Mouse (Mus musculus): Measurements from ENCODE around the gene Btnl2. TPM values are rescaled to one million over a fixed set of nuclear protein-coding genes. Genes with fewer than 3 reads are reported as not detected.

The Btnl2 gene
- polyA plus RNA-seq, 1 experiment from 2014 or later, result not detected

GRCm38 (mm10) chr17:34316697-34317096 is 37.9 kb upstream of the Btnl2 start:
- WGBS, result 81% methylated on average over 2 of the region's 2 CpGs
- H3K27me3 ChIP-seq (replicated peaks), result no peaks in the 10 kb centered on the region
- H3K4me2 ChIP-seq (replicated peaks), result no peak overlapping the region
- no peaks in the 10 kb centered on the region for H3K4me1 ChIP-seq
- H3K36me3 ChIP-seq, result no peaks in the 10 kb centered on the region
- no peak overlapping the region for H3K4me3 ChIP-seq
- H3K27ac ChIP-seq, result no peak overlapping the region
- no peak overlapping the region for H3K9ac ChIP-seq
- ATAC-seq (ENCODE audit: low FRiP score, low read depth), result no peak
- H3K9me3 ChIP-seq, result no peaks in the 10 kb centered on the region

GRCm38 (mm10) chr17:34317275-34317674 is 37.3 kb upstream of the Btnl2 start:
- no peaks in the 10 kb centered on the region for H3K27me3 ChIP-seq (replicated peaks)
- H3K4me3 ChIP-seq, result no peak overlapping the region
- no peaks in the 10 kb centered on the region for H3K36me3 ChIP-seq
- H3K27ac ChIP-seq, result no peak overlapping the region
- 61% methylated on average over 2 of the region's 2 CpGs for WGBS
- H3K4me1 ChIP-seq, result no peaks in the 10 kb centered on the region
- H3K4me2 ChIP-seq (replicated peaks), result no peak overlapping the region
- ATAC-seq (ENCODE audit: low FRiP score, low read depth), result no peak
- H3K9me3 ChIP-seq, result no peaks in the 10 kb centered on the region
- no peak overlapping the region for H3K9ac ChIP-seq

DNA sequence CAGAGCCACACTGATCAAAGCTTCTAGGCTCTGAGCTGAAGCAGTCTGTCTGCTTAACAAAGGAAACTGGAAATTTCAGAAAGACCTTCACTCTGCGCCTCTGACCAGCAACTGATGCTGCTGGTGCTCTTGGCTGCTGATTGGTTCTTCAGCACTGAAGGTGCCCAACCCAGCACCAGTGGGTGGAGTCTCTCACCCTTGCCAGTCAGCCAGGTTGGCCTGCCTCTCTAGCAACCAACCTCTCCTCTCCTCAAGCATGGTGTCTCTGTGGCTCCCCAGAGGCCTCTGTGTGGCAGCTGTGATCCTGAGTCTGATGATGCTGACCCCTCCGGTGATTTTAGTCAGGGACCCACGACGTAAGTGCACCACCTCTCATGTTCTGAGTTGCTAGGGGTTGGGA is 29.2 kb upstream of the Btnl2 start, which contains the start of gene H2-Eb2:
H2-Eb2 (plus strand) TSS at position 230 of the 400 bp plus-strand sequence.
- no peak within 1 kb of the TSS for H3K4me3 ChIP-seq
- ATAC-seq (ENCODE audit: low FRiP score, low read depth), result no peak
- H3K4me1 ChIP-seq, result no peaks in the 10 kb centered on the region; the same call in 1 of the 2 replicates
- WGBS, result 53% methylated on average over 4 of the region's 4 CpGs
- H3K27me3 ChIP-seq (replicated peaks), result no peaks in the 10 kb centered on the region
- no peak within 1 kb of the TSS for H3K27ac ChIP-seq
- no peak within 1 kb of the TSS for H3K9ac ChIP-seq
- no peaks in the 10 kb centered on the region for H3K36me3 ChIP-seq
- no peaks in the 10 kb centered on the region for H3K9me3 ChIP-seq
- H3K4me2 ChIP-seq (replicated peaks), result no peak within 1 kb of the TSS

GRCm38 (mm10) chr17:34326373-34326772 is 28.2 kb upstream of the Btnl2 start:
- no peaks in the 10 kb centered on the region for H3K9me3 ChIP-seq
- no peaks in the 10 kb centered on the region for H3K27me3 ChIP-seq (replicated peaks)
- H3K36me3 ChIP-seq, result no peaks in the 10 kb centered on the region
- no peak overlapping the region for H3K4me3 ChIP-seq
- WGBS, result 78% methylated on average over 3 of the region's 3 CpGs
- H3K9ac ChIP-seq, result no peak overlapping the region
- no peak overlapping the region for H3K4me2 ChIP-seq (replicated peaks)
- no peak for ATAC-seq (ENCODE audit: low FRiP score, low read depth)
- no peak overlapping the region for H3K27ac ChIP-seq
- no peaks in the 10 kb centered on the region; the same call in 1 of the 2 replicates for H3K4me1 ChIP-seq

GRCm38 (mm10) chr17:34329807-34330206 is 24.8 kb upstream of the Btnl2 start:
- no peak overlapping the region for H3K9ac ChIP-seq
- no peak overlapping the region for H3K4me3 ChIP-seq
- no peaks in the 10 kb centered on the region; the same call in 1 of the 2 replicates for H3K4me1 ChIP-seq
- H3K27ac ChIP-seq, result no peak overlapping the region
- WGBS, result 55% methylated on average over 2 of the region's 2 CpGs
- H3K27me3 ChIP-seq (replicated peaks), result no peaks in the 10 kb centered on the region
- no peaks in the 10 kb centered on the region for H3K36me3 ChIP-seq
- no peaks in the 10 kb centered on the region for H3K9me3 ChIP-seq
- no peak for ATAC-seq (ENCODE audit: low FRiP score, low read depth)
- no peak overlapping the region for H3K4me2 ChIP-seq (replicated peaks)

GRCm38 (mm10) chr17:34331200-34331599 is 23.4 kb upstream of the Btnl2 start:
- Histone ChIP-seq H3K27ac (no peak overlapping the region), H3K4me3 (no peak overlapping the region), H3K27me3 (replicated peaks) (no peaks in the 10 kb centered on the region), H3K4me1 (no peaks in the 10 kb centered on the region; the same call in 1 of the 2 replicates), H3K36me3 (no peaks in the 10 kb centered on the region), H3K9ac (no peak overlapping the region), H3K9me3 (no peaks in the 10 kb centered on the region), H3K4me2 (replicated peaks) (no peak overlapping the region)
- no peak for ATAC-seq (ENCODE audit: low FRiP score, low read depth)
- 93% methylated on average over 1 of the region's 1 CpGs for WGBS

- Histone ChIP-seq H3K4me2 (replicated peaks) (no peak overlapping the region), H3K36me3 (no peaks in the 10 kb centered on the region), H3K27ac (no peak overlapping the region), H3K9ac (no peak overlapping the region), H3K27me3 (replicated peaks) (no peaks in the 10 kb centered on the region), H3K9me3 (no peaks in the 10 kb centered on the region), H3K4me3 (no peak overlapping the region), H3K4me1 (no peaks in the 10 kb centered on the region)
- 42% methylated on average over 3 of the region's 3 CpGs for WGBS
- ATAC-seq (ENCODE audit: low FRiP score, low read depth), result no peak
Observed at GRCm38 (mm10) chr17:34340619-34341402, 13.8 kb upstream of the Btnl2 start.

- no peak for ATAC-seq (ENCODE audit: low FRiP score, low read depth)
- H3K4me2 ChIP-seq (replicated peaks), result no peak overlapping the region
- no peaks in the 10 kb centered on the region for H3K4me1 ChIP-seq
- H3K4me3 ChIP-seq, result no peak overlapping the region
- H3K27me3 ChIP-seq (replicated peaks), result no peaks in the 10 kb centered on the region
- no peak overlapping the region for H3K27ac ChIP-seq
- H3K9ac ChIP-seq, result no peak overlapping the region
- 89% methylated on average over 4 of the region's 4 CpGs for WGBS
- no peaks in the 10 kb centered on the region for H3K9me3 ChIP-seq
- no peaks in the 10 kb centered on the region for H3K36me3 ChIP-seq
Observed at GRCm38 (mm10) chr17:34344882-34345281, 9.7 kb upstream of the Btnl2 start.

DNA sequence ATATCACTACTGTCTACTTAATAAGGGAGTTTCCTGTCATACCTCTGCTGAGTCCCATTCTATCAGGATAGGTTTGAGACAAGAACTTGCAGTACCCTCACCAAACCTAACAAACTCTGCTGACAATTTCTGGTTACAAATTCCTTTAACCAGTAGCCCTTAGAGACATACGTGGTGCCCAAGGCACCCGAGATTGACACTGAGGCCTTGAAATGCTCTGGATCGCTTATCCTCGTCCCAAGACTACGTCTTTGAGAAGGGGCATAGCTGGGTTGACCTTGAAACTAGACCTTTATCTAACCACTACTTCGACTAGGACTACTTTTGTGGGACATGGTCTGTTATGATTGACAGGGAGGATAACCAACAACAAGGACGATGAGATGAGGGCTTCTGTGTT is 9.1 kb upstream of the Btnl2 start:
- 88% methylated on average over 7 of the region's 7 CpGs for WGBS
- no peak overlapping the region for H3K9ac ChIP-seq
- H3K4me1 ChIP-seq, result no peaks in the 10 kb centered on the region
- no peaks in the 10 kb centered on the region for H3K9me3 ChIP-seq
- H3K27me3 ChIP-seq (replicated peaks), result no peaks in the 10 kb centered on the region
- no peak for ATAC-seq (ENCODE audit: low FRiP score, low read depth)
- H3K27ac ChIP-seq, result no peak overlapping the region
- H3K4me2 ChIP-seq (replicated peaks), result no peak overlapping the region
- no peak overlapping the region for H3K4me3 ChIP-seq
- H3K36me3 ChIP-seq, result no peaks in the 10 kb centered on the region

DNA sequence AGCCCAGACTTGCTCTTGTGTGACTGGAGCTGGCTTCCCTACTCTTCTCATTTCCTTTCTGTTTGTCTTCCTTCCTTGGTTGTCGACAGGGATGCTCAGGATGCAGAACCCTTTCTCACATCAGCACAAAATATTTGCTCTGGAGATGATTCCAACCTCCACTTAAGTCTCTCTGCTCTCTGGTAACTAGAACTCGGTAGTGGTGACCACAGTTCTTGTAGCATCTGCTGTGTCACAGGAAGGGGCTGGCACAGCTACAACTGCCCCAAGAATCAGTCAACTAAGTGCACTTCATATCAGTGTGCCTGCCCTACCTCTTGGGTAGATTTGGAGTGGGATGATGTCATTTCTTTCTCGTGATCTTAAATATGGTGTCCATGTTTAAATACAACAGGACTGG is 8.6 kb upstream of the Btnl2 start:
- Histone ChIP-seq H3K9me3 (no peaks in the 10 kb centered on the region), H3K4me3 (no peak overlapping the region), H3K27me3 (replicated peaks) (no peaks in the 10 kb centered on the region), H3K4me1 (no peaks in the 10 kb centered on the region), H3K27ac (no peak overlapping the region), H3K9ac (no peak overlapping the region), H3K4me2 (replicated peaks) (no peak overlapping the region), H3K36me3 (no peaks in the 10 kb centered on the region)
- WGBS, result 86% methylated on average over 3 of the region's 3 CpGs
- ATAC-seq (ENCODE audit: low FRiP score, low read depth), result no peak

GRCm38 (mm10) chr17:34347606-34348308 is 6.9 kb upstream of the Btnl2 start:
- Histone ChIP-seq H3K9ac (no peak overlapping the region), H3K9me3 (no peaks in the 10 kb centered on the region), H3K4me3 (no peak overlapping the region), H3K4me1 (no peaks in the 10 kb centered on the region), H3K27me3 (replicated peaks) (no peaks in the 10 kb centered on the region; the same call in 1 of the 2 replicates), H3K4me2 (replicated peaks) (no peak overlapping the region), H3K36me3 (no peaks in the 10 kb centered on the region), H3K27ac (no peak overlapping the region)
- no peak for ATAC-seq (ENCODE audit: low FRiP score, low read depth)
- 69% methylated on average over 6 of the region's 6 CpGs for WGBS

DNA sequence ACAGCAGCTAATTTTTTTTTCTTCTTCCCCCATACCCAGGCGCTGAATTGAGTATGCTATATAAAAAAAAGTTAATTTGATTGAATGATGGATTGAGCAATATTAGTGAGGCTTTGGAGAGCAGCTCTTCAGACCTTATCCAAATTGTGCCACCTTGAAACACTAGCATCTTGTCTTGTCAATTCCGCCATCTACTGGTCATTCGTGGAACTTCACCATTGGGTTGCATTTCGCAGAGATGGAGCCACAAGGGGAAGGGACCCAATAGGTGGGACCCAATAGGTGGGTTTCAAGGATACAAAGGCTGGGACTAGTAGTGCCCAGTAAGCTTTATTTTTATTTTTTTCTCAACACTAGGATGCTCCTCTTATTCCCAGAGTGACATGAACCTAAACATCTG is 5.2 kb upstream of the Btnl2 start:
- Histone ChIP-seq H3K4me2 (replicated peaks) (no peak overlapping the region), H3K4me3 (no peak overlapping the region), H3K4me1 (no peaks in the 10 kb centered on the region), H3K27ac (no peak overlapping the region), H3K9ac (no peak overlapping the region), H3K36me3 (no peaks in the 10 kb centered on the region), H3K9me3 (no peaks in the 10 kb centered on the region), H3K27me3 (replicated peaks) (no peaks in the 10 kb centered on the region; the same call in 1 of the 2 replicates)
- no peak for ATAC-seq (ENCODE audit: low FRiP score, low read depth)
- 5% methylated on average over 4 of the region's 4 CpGs for WGBS
